Mouse (Mus musculus): ENCODE data around the gene Ly6g5c.

Ly6g5c gene

GRCm38 (mm10) chr17:35082841-35083576 lies 25.1 kb upstream of the Ly6g5c start:
- DNase-seq = no peak

GRCm38 (mm10) chr17:35083929-35084497 lies 24.1 kb upstream of the Ly6g5c start:
- DNase-seq = no peak

- DNase-seq = no peak
Measured at GRCm38 (mm10) chr17:35085208-35085865, 22.7 kb upstream of the Ly6g5c start, which contains the start of gene Ly6g6f. TSS of gene Ly6g6f (minus strand) at chr17:35085610.

GRCm38 (mm10) chr17:35088151-35088550 lies 19.9 kb upstream of the Ly6g5c start:
- DNase-seq = no peak

GRCm38 (mm10) chr17:35088825-35089644 lies 19.0 kb upstream of the Ly6g5c start, which contains the start of gene Abhd16a:
TSS of gene Abhd16a (plus strand) at chr17:35089263.
- DNase-seq = peak; percentile 100

GRCm38 (mm10) chr17:35090166-35090932 lies 17.7 kb upstream of the Ly6g5c start:
- peak; percentile 96 for DNase-seq

- DNase-seq = peak; percentile 92
Measured at GRCm38 (mm10) chr17:35092403-35093198, 15.5 kb upstream of the Ly6g5c start.

- DNase-seq = no peak
Measured at GRCm38 (mm10) chr17:35094475-35095365, 13.4 kb upstream of the Ly6g5c start.

- DNase-seq = no peak
Measured at GRCm38 (mm10) chr17:35096597-35096996, 11.5 kb upstream of the Ly6g5c start.

- DNase-seq = no peak
Measured at GRCm38 (mm10) chr17:35097164-35097655, 10.9 kb upstream of the Ly6g5c start.

- DNase-seq = no peak
Measured at GRCm38 (mm10) chr17:35100196-35100765, 7.8 kb upstream of the Ly6g5c start.

GRCm38 (mm10) chr17:35101161-35101560 lies 6.9 kb upstream of the Ly6g5c start:
- DNase-seq = no peak

- DNase-seq = no peak
Measured at GRCm38 (mm10) chr17:35102299-35102698, 5.8 kb upstream of the Ly6g5c start.

GRCm38 (mm10) chr17:35103221-35103690 lies 4.8 kb upstream of the Ly6g5c start:
- DNase-seq = peak; percentile 90

GRCm38 (mm10) chr17:35104079-35104478 lies 4.0 kb upstream of the Ly6g5c start:
- no peak for DNase-seq

GRCm38 (mm10) chr17:35104754-35105153 lies 3.3 kb upstream of the Ly6g5c start:
- no peak for DNase-seq

- DNase-seq = no peak
Measured at GRCm38 (mm10) chr17:35105740-35106389, 2.2 kb upstream of the Ly6g5c start.

- no peak for DNase-seq
Measured at GRCm38 (mm10) chr17:35106522-35106921, 1.6 kb upstream of the Ly6g5c start.

- peak; percentile 91 for DNase-seq
Measured at GRCm38 (mm10) chr17:35111774-35112173, 3.7 kb downstream of the Ly6g5c start.

All from heart, adult 11 months (tissue).